Mouse (Mus musculus) lung, embryonic 15.5 days (tissue): ENCODE results near the gene Ccdc47. TPM values are rescaled to one million over a fixed set of nuclear protein-coding genes. Genes with fewer than 3 reads are reported as not detected.

ENCODE experiments used
- ATAC-seq: fragments of 200-750 bp; cut with Nextera tagmentation; 2 replicates; pipeline ENCODE4 v1.8.0; 2017; ENCODE audit warnings: moderate number of reproducible peaks, borderline replicate concordance; ENCODE audit not compliant: low FRiP score, low TSS enrichment; ENCODE audit errors: extremely low read depth
- H3K27ac ChIP-seq: fragments of 300-500 bp; sonication (generic); 2 replicates; pipeline ENCODE4 v1.5.1; 2015; ENCODE audit warnings: moderate library complexity, mild to moderate bottlenecking, inconsistent platforms
- H3K27me3 ChIP-seq: fragments of 300-500 bp; sonication (generic); 2 replicates; pipeline ENCODE4 v1.6.1; 2015; ENCODE audit warnings: inconsistent platforms
- H3K36me3 ChIP-seq: fragments of 300-500 bp; sonication (generic); 2 replicates; pipeline ENCODE4 v1.6.1; 2015; ENCODE audit warnings: inconsistent platforms
- H3K4me1 ChIP-seq: fragments of 300-500 bp; sonication (generic); 2 replicates; pipeline ENCODE4 v1.6.1; 2015; ENCODE audit warnings: inconsistent platforms
- H3K4me2 ChIP-seq: fragments of 300-500 bp; sonication (generic); 2 replicates; pipeline ENCODE4 v1.6.1; 2015; ENCODE audit warnings: inconsistent platforms, mild to moderate bottlenecking, moderate library complexity
- H3K4me3 ChIP-seq: fragments of 300-500 bp; sonication (generic); 2 replicates; pipeline ENCODE4 v1.5.1; 2015; ENCODE audit warnings: mild to moderate bottlenecking, inconsistent platforms
- H3K9ac ChIP-seq: fragments of 300-500 bp; sonication (generic); 2 replicates; pipeline ENCODE4 v1.6.1; 2015; ENCODE audit warnings: inconsistent platforms
- H3K9me3 ChIP-seq: fragments of 300-500 bp; sonication (generic); 2 replicates; pipeline ENCODE4 v1.6.1; 2016; ENCODE audit warnings: inconsistent platforms
- WGBS: fragments of 180-500 bp; shearing (Covaris S2); methylation state at CpG from one replicate; pipeline ENCODE4 v1.1.7; 2015; 5-methylcytosine and 5-hydroxymethylcytosine counted together
- polyA plus RNA-seq: library from polyadenylated mRNA; unstranded; fragments of >200 nt; fragmentation: Nextera tagmentation; extraction: Ambion mirVana; gene quantifications from 2 replicates; pipeline ENCODE4 v1.2.1, GENCODE M21; 2015

Gene Ccdc47
- 80.2 and 88.7 TPM in 2 replicates for polyA plus RNA-seq

- Histone ChIP-seq H3K9ac (peak within 1 kb of the TSS; percentile 99), H3K4me2 (peak within 1 kb of the TSS; percentile 62), H3K27ac (peak within 1 kb of the TSS; percentile 99), H3K36me3 (peaks cover 22% of the 10 kb centered on the region), H3K9me3 (no peaks in the 10 kb centered on the region), H3K4me3 (peak within 1 kb of the TSS; percentile 99), H3K4me1 (peaks cover 25% of the 10 kb centered on the region), H3K27me3 (no peaks in the 10 kb centered on the region)
- under 1% methylated on average over 46 of the region's 46 CpGs for WGBS
- peak; percentile 98 for ATAC-seq
Measured at GRCm38 (mm10) chr11:106215927-106216729, at the start of gene Ccdc47. TSS of gene Ccdc47 (minus strand) at chr11:106216344.

GRCm38 (mm10) chr11:106265570-106265969 lies 49.4 kb upstream of the Ccdc47 start:
- Histone ChIP-seq H3K27ac (no peak overlapping the region), H3K4me1 (peaks cover 32% of the 10 kb centered on the region), H3K36me3 (peaks cover 72% of the 10 kb centered on the region), H3K4me3 (no peak overlapping the region), H3K9ac (no peak overlapping the region), H3K4me2 (no peak overlapping the region), H3K9me3 (no peaks in the 10 kb centered on the region), H3K27me3 (no peaks in the 10 kb centered on the region)
- no peak for ATAC-seq
- 85% methylated on average over 4 of the region's 4 CpGs for WGBS

- H3K4me2 ChIP-seq: no peak overlapping the region
- no peak overlapping the region for H3K4me3 ChIP-seq
- no peaks in the 10 kb centered on the region for H3K27me3 ChIP-seq
- H3K9ac ChIP-seq: no peak overlapping the region
- no peak overlapping the region for H3K27ac ChIP-seq
- peaks cover 26% of the 10 kb centered on the region for H3K4me1 ChIP-seq
- H3K36me3 ChIP-seq: peaks cover 73% of the 10 kb centered on the region
- ATAC-seq: no peak
- WGBS: 85% methylated on average over 15 of the region's 15 CpGs
- H3K9me3 ChIP-seq: no peaks in the 10 kb centered on the region
Measured at GRCm38 (mm10) chr11:106264988-106265387, 48.8 kb upstream of the Ccdc47 start.

GRCm38 (mm10) chr11:106263963-106264362 lies 47.8 kb upstream of the Ccdc47 start:
- H3K4me2 ChIP-seq: no peak overlapping the region
- peaks cover 18% of the 10 kb centered on the region for H3K4me1 ChIP-seq
- H3K36me3 ChIP-seq: peaks cover 78% of the 10 kb centered on the region
- no peak for ATAC-seq
- no peak overlapping the region for H3K4me3 ChIP-seq
- WGBS: 83% methylated on average over 9 of the region's 9 CpGs
- H3K9me3 ChIP-seq: no peaks in the 10 kb centered on the region
- H3K27ac ChIP-seq: no peak overlapping the region
- no peak overlapping the region for H3K9ac ChIP-seq
- no peaks in the 10 kb centered on the region for H3K27me3 ChIP-seq

- Histone ChIP-seq H3K36me3 (peaks cover 69% of the 10 kb centered on the region), H3K4me3 (no peak overlapping the region), H3K9ac (no peak overlapping the region), H3K9me3 (no peaks in the 10 kb centered on the region), H3K27me3 (no peaks in the 10 kb centered on the region), H3K27ac (no peak overlapping the region), H3K4me1 (peaks cover 13% of the 10 kb centered on the region), H3K4me2 (no peak overlapping the region)
- WGBS: 58% methylated on average over 14 of the region's 14 CpGs
- ATAC-seq: no peak
Measured at GRCm38 (mm10) chr11:106260826-106261450, 44.8 kb upstream of the Ccdc47 start.

- Histone ChIP-seq H3K27me3 (no peaks in the 10 kb centered on the region), H3K4me1 (peaks cover 20% of the 10 kb centered on the region), H3K36me3 (peaks cover 50% of the 10 kb centered on the region), H3K27ac (peak overlapping the region; percentile 71; the same call in 1 of the 2 replicates), H3K4me3 (peak overlapping the region; percentile 69), H3K9me3 (no peaks in the 10 kb centered on the region), H3K4me2 (peak overlapping the region; percentile 70), H3K9ac (peak overlapping the region; percentile 82)
- 55% methylated on average over 5 of the region's 5 CpGs for WGBS
- ATAC-seq: no peak
Measured at GRCm38 (mm10) chr11:106256775-106257174, 40.6 kb upstream of the Ccdc47 start.

- 1% methylated on average over 42 of the region's 42 CpGs for WGBS
- peak; percentile 92 for ATAC-seq
- H3K36me3 ChIP-seq: peaks cover 50% of the 10 kb centered on the region
Measured at GRCm38 (mm10) chr11:106255685-106256451, 39.7 kb upstream of the Ccdc47 start, which contains the start of the genes Ftsj3 and Psmc5. TSS of gene Ftsj3 (minus strand) at chr11:106256079. TSS of gene Psmc5 (plus strand) at chr11:106256154.

GRCm38 (mm10) chr11:106255174-106255573 lies 39.0 kb upstream of the Ccdc47 start:
- no peaks in the 10 kb centered on the region for H3K9me3 ChIP-seq
- peak overlapping the region; percentile 54 for H3K9ac ChIP-seq
- no peaks in the 10 kb centered on the region for H3K27me3 ChIP-seq
- peak overlapping the region; percentile 69 for H3K4me3 ChIP-seq
- H3K36me3 ChIP-seq: peaks cover 53% of the 10 kb centered on the region
- H3K27ac ChIP-seq: peak overlapping the region; percentile 71
- ATAC-seq: no peak
- H3K4me2 ChIP-seq: peak overlapping the region; percentile 70
- WGBS: 1% methylated on average over 22 of the region's 22 CpGs
- peaks cover 20% of the 10 kb centered on the region for H3K4me1 ChIP-seq

More at GRCm38 (mm10) chr11:106255685-106256451, 39.7 kb upstream of the Ccdc47 start, which contains the start of the genes Ftsj3 and Psmc5:
- peak within 1 kb of the TSS; percentile 70 for H3K4me2 ChIP-seq
- H3K4me3 ChIP-seq: peak within 1 kb of the TSS; percentile 69
- H3K4me1 ChIP-seq: peaks cover 20% of the 10 kb centered on the region
- H3K9ac ChIP-seq: peak within 1 kb of the TSS; percentile 82
- no peaks in the 10 kb centered on the region for H3K9me3 ChIP-seq
- H3K27ac ChIP-seq: peak within 1 kb of the TSS; percentile 71
- no peaks in the 10 kb centered on the region for H3K27me3 ChIP-seq

GRCm38 (mm10) chr11:106254767-106255166 lies 38.6 kb upstream of the Ccdc47 start:
- H3K27me3 ChIP-seq: no peaks in the 10 kb centered on the region
- ATAC-seq: no peak
- no peaks in the 10 kb centered on the region for H3K9me3 ChIP-seq
- H3K4me1 ChIP-seq: peaks cover 20% of the 10 kb centered on the region
- H3K27ac ChIP-seq: no peak overlapping the region
- peak overlapping the region; percentile 69 for H3K4me3 ChIP-seq
- H3K36me3 ChIP-seq: peaks cover 57% of the 10 kb centered on the region
- peak overlapping the region; percentile 70 for H3K4me2 ChIP-seq
- H3K9ac ChIP-seq: peak overlapping the region; percentile 54
- WGBS: 13% methylated on average over 2 of the region's 2 CpGs

- H3K27ac ChIP-seq: no peak overlapping the region
- no peaks in the 10 kb centered on the region for H3K27me3 ChIP-seq
- H3K4me2 ChIP-seq: no peak overlapping the region
- no peak overlapping the region for H3K9ac ChIP-seq
- H3K36me3 ChIP-seq: peaks cover 96% of the 10 kb centered on the region
- no peak overlapping the region for H3K4me3 ChIP-seq
- no peak for ATAC-seq
- WGBS: 76% methylated on average over 7 of the region's 7 CpGs
- no peaks in the 10 kb centered on the region; the same call in 1 of the 2 replicates for H3K9me3 ChIP-seq
- H3K4me1 ChIP-seq: no peaks in the 10 kb centered on the region
Measured at GRCm38 (mm10) chr11:106249326-106249725, 33.2 kb upstream of the Ccdc47 start.

GRCm38 (mm10) chr11:106246834-106247233 lies 30.7 kb upstream of the Ccdc47 start:
- Histone ChIP-seq H3K4me3 (no peak overlapping the region), H3K9ac (no peak overlapping the region), H3K9me3 (no peaks in the 10 kb centered on the region; the same call in 1 of the 2 replicates), H3K27me3 (no peaks in the 10 kb centered on the region), H3K27ac (no peak overlapping the region), H3K36me3 (peaks cover 98% of the 10 kb centered on the region), H3K4me1 (no peaks in the 10 kb centered on the region), H3K4me2 (no peak overlapping the region)
- 95% methylated on average over 1 of the region's 1 CpGs for WGBS
- no peak for ATAC-seq
